Mouse (Mus musculus) limb, embryonic 12.5 days (tissue): Measurements from ENCODE around the gene Rpf1. TPM values are rescaled to one million over a fixed set of nuclear protein-coding genes. Genes with fewer than 3 reads are reported as not detected.

Source experiments
- polyA plus RNA-seq: library from polyadenylated mRNA; unstranded; fragments of >200 nt; fragmentation: Nextera tagmentation; extraction: Ambion mirVana; gene quantifications from 2 replicates; pipeline ENCODE4 v1.2.1, GENCODE M21; 2016

Rpf1 gene
- polyA plus RNA-seq, 1 experiment from 2014 or later = 66.1 TPM

Other genes with a start within 250 kb of the Rpf1 start
- gene Ssx2ip, start 116.8 kb downstream of the Rpf1 start, polyA plus RNA-seq = 19.6 and 21.6 TPM in 2 replicates
- gene Ctbs, start 71.6 kb downstream of the Rpf1 start, polyA plus RNA-seq = 6.4 and 7.2 TPM in 2 replicates
- gene Spata1, start 21.7 kb downstream of the Rpf1 start, polyA plus RNA-seq = 7.9 and 8.7 TPM in 2 replicates
- 1,072 and 1,099 TPM in 2 replicates for gene Gng5, start 21.6 kb downstream of the Rpf1 start, polyA plus RNA-seq
- gene Uox, start 49.0 kb upstream of the Rpf1 start, polyA plus RNA-seq = not detected in 2 replicates
- gene Dnase2b, start 94.2 kb upstream of the Rpf1 start, polyA plus RNA-seq = not detected in 2 replicates
- gene 4930503B20Rik, start 129.9 kb upstream of the Rpf1 start, polyA plus RNA-seq = not detected in 2 replicates
- gene Samd13, start 164.2 kb upstream of the Rpf1 start, polyA plus RNA-seq = 1.4 and 1.8 TPM in 2 replicates